Mouse (Mus musculus) lung, embryonic 16.5 days (tissue): ENCODE data around the gene Wfdc12. TPM values are rescaled to one million over a fixed set of nuclear protein-coding genes. Genes with fewer than 3 reads are reported as not detected.
A peak's percentile ranks its signal among the peaks of the same experiment; 100 is the strongest.

Experiments
- ATAC-seq: fragments of 200-750 bp; cut with Nextera tagmentation; 2 replicates; pipeline ENCODE4 v1.8.0; 2017; ENCODE audit warnings: low read depth, mild to moderate bottlenecking, moderate library complexity
- H3K27ac ChIP-seq: fragments of 300-500 bp; sonication (generic); 2 replicates; pipeline ENCODE4 v1.5.1; 2014; ENCODE audit warnings: mild to moderate bottlenecking, control low read depth, low read length
- H3K27me3 ChIP-seq: fragments of 300-500 bp; sonication (generic); 2 replicates; pipeline ENCODE4 v1.6.1; 2014; ENCODE audit warnings: low read depth, low read length, mixed read lengths; ENCODE audit not compliant: control insufficient read depth, insufficient read depth
- H3K36me3 ChIP-seq: fragments of 300-500 bp; sonication (generic); 2 replicates; pipeline ENCODE4 v1.6.1; 2014; ENCODE audit warnings: low read length; ENCODE audit not compliant: control insufficient read depth, insufficient read depth
- H3K4me1 ChIP-seq: fragments of 300-500 bp; sonication (generic); replicated peaks from 2 replicates; pipeline ENCODE4 v1.6.1; 2014; ENCODE audit warnings: low read length, mixed read lengths; ENCODE audit not compliant: control insufficient read depth, insufficient read depth
- H3K4me2 ChIP-seq: fragments of 300-500 bp; sonication (generic); 2 replicates; pipeline ENCODE4 v1.6.1; 2014; ENCODE audit warnings: low read depth, low read length, control low read depth
- H3K4me3 ChIP-seq: fragments of 300-500 bp; sonication (generic); 2 replicates; pipeline ENCODE4 v1.5.1; 2014; ENCODE audit warnings: mild to moderate bottlenecking, low read length, control low read depth
- H3K9ac ChIP-seq: fragments of 300-500 bp; sonication (generic); 2 replicates; pipeline ENCODE4 v1.6.1; 2014; ENCODE audit warnings: low read length, control low read depth
- H3K9me3 ChIP-seq: fragments of 300-500 bp; sonication (generic); 2 replicates; pipeline ENCODE4 v1.6.1; 2016; ENCODE audit warnings: low read length; ENCODE audit not compliant: control insufficient read depth
- WGBS: fragments of 180-500 bp; shearing (Covaris S2); extraction: QIAGEN DNeasy Blood & Tissue Kit; methylation state at CpG from one replicate; pipeline ENCODE4 v1.1.7; 2014; 5-methylcytosine and 5-hydroxymethylcytosine counted together
- polyA plus RNA-seq: library from polyadenylated mRNA; unstranded; fragments of >200 nt; fragmentation: Nextera tagmentation; extraction: Ambion mirVana; gene quantifications from 2 replicates; pipeline ENCODE4 v1.2.1, GENCODE M21; 2015

Wfdc12 gene
- polyA plus RNA-seq, 1 experiment from 2014 or later = 0.34 TPM

- H3K4me2 ChIP-seq = no peak within 1 kb of the TSS
- H3K27me3 ChIP-seq = no peaks in the 10 kb centered on the region
- H3K36me3 ChIP-seq = no peaks in the 10 kb centered on the region
- H3K9ac ChIP-seq = no peak within 1 kb of the TSS
- H3K9me3 ChIP-seq = no peaks in the 10 kb centered on the region
- no peaks in the 10 kb centered on the region for H3K4me1 ChIP-seq
- no peak for ATAC-seq
- H3K4me3 ChIP-seq = no peak within 1 kb of the TSS
- no peak within 1 kb of the TSS for H3K27ac ChIP-seq
- WGBS = 66% methylated on average over 7 of the region's 7 CpGs
Measured at GRCm38 (mm10) chr2:164182692-164183255, 7.6 kb downstream of the Wfdc12 start, which contains the start of gene Wfdc5. Wfdc5 (minus strand) TSS chr2:164182742.

GRCm38 (mm10) chr2:164180770-164181169, 9.6 kb downstream of the Wfdc12 start:
- Histone ChIP-seq H3K9me3 (no peaks in the 10 kb centered on the region), H3K4me1 (no peaks in the 10 kb centered on the region), H3K36me3 (no peaks in the 10 kb centered on the region), H3K4me3 (no peak overlapping the region), H3K27ac (no peak overlapping the region), H3K27me3 (no peaks in the 10 kb centered on the region), H3K9ac (no peak overlapping the region), H3K4me2 (no peak overlapping the region)
- 49% methylated on average over 4 of the region's 4 CpGs for WGBS
- ATAC-seq = peak; percentile 29; the same call in 1 of the 2 replicates

GRCm38 (mm10) chr2:164180124-164180523, 10.3 kb downstream of the Wfdc12 start:
- ATAC-seq = no peak
- no peaks in the 10 kb centered on the region for H3K4me1 ChIP-seq
- H3K4me2 ChIP-seq = no peak overlapping the region
- WGBS = 37% methylated on average over 3 of the region's 3 CpGs
- no peaks in the 10 kb centered on the region for H3K36me3 ChIP-seq
- H3K27ac ChIP-seq = no peak overlapping the region
- H3K9me3 ChIP-seq = no peaks in the 10 kb centered on the region
- H3K27me3 ChIP-seq = no peaks in the 10 kb centered on the region
- H3K4me3 ChIP-seq = no peak overlapping the region
- no peak overlapping the region for H3K9ac ChIP-seq

GRCm38 (mm10) chr2:164177831-164178230, 12.6 kb downstream of the Wfdc12 start:
- ATAC-seq = no peak
- Histone ChIP-seq H3K4me2 (no peak overlapping the region), H3K9me3 (no peaks in the 10 kb centered on the region), H3K4me1 (no peaks in the 10 kb centered on the region; the same call in 1 of the 2 replicates), H3K36me3 (no peaks in the 10 kb centered on the region), H3K27ac (no peak overlapping the region), H3K27me3 (no peaks in the 10 kb centered on the region), H3K9ac (no peak overlapping the region), H3K4me3 (no peak overlapping the region)
- WGBS = 70% methylated on average over 5 of the region's 5 CpGs

DNA sequence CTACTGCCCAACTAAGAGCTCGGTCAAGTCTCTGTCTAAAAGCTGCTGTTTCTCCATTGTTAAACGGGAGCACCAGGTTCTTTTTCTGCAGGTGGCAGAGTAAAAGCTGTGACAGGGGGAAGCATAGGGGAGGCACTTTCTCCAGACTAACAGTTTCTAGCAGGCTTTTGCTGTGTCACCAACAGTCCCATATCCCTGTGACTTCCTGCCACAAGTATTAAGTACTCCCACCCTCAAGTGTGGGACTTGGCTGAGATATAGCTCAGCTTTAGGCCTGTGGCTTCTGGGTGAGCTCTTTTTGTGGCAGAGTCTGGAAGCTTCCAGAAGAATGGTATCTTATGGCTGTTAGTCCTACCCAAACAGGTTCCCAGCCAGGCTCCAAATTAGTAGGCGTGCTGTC, 14.6 kb downstream of the Wfdc12 start:
- Histone ChIP-seq H3K36me3 (no peaks in the 10 kb centered on the region), H3K4me3 (no peak overlapping the region), H3K9me3 (no peaks in the 10 kb centered on the region), H3K4me2 (no peak overlapping the region), H3K9ac (no peak overlapping the region), H3K27me3 (peaks cover 11% of the 10 kb centered on the region), H3K27ac (no peak overlapping the region), H3K4me1 (peaks cover 3% of the 10 kb centered on the region)
- ATAC-seq = no peak
- WGBS = 68% methylated on average over 3 of the region's 3 CpGs

DNA sequence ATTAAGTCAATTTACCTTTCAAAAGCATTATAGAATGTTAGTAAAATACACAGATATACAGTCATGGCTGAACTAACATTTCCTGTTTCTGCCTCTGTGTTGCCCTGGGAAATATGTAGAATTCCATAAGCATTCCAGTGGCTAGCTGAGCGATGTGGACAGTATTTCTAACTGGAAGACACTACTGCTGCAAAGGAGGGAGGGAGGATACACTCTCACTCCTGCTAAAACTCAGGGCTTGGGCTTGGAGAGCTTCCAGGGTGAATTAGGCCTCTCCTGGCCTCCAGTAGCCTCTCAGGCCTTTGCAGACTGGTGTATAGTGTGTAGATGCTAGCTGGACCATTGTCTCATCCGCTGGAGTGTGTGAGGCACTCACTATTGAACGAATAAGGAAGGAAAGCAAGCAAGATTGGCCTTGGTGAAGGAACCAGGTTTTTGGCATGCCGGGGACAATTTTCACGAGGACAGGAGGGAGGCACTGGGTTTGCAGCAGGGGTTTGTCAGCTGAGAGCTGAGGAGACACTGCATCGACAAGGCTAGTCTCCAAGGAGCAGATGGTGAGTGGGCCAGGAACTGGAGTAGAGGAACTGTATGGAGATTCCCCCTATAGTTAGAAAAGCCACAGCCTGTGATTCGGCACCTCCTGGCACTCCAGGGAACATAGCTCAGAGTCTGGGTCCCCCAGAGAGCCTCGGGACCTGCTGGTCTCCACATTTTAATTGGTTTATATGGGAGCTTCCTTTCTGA, 15.6 kb downstream of the Wfdc12 start:
- H3K4me3 ChIP-seq = no peak overlapping the region
- peaks cover 5% of the 10 kb centered on the region for H3K4me1 ChIP-seq
- 63% methylated on average over 8 of the region's 8 CpGs for WGBS
- peaks cover 21% of the 10 kb centered on the region for H3K27me3 ChIP-seq
- no peak overlapping the region for H3K9ac ChIP-seq
- H3K27ac ChIP-seq = no peak overlapping the region
- no peak for ATAC-seq
- H3K9me3 ChIP-seq = no peaks in the 10 kb centered on the region
- no peaks in the 10 kb centered on the region for H3K36me3 ChIP-seq
- no peak overlapping the region for H3K4me2 ChIP-seq

DNA sequence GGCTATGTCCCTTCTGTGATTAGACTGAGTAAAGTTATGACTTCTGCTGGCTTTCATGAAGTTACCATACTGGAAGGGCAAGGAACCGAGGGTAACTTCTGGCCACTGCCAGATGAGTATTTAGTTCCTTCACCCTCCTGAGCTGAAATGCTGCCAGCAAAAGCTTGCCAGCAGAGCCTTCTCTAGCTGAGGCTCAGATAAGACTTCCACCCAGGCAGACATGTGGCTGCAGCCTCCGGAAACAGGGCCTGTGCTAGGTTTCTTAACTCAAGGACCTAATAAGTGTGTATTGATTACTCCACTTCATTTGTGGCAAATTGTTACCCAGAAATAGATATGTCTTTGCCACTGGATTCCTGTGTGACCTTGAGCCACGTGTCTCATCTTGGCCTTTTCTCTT, 17.0 kb downstream of the Wfdc12 start:
- no peak for ATAC-seq
- H3K4me3 ChIP-seq = no peak overlapping the region
- H3K4me2 ChIP-seq = no peak overlapping the region
- no peaks in the 10 kb centered on the region for H3K36me3 ChIP-seq
- peaks cover 7% of the 10 kb centered on the region for H3K4me1 ChIP-seq
- WGBS = 48% methylated on average over 3 of the region's 3 CpGs
- no peak overlapping the region for H3K27ac ChIP-seq
- no peaks in the 10 kb centered on the region for H3K9me3 ChIP-seq
- H3K27me3 ChIP-seq = peaks cover 35% of the 10 kb centered on the region
- H3K9ac ChIP-seq = no peak overlapping the region

- no peak within 1 kb of the TSS for H3K27ac ChIP-seq
- H3K9ac ChIP-seq = no peak within 1 kb of the TSS
- WGBS = under 1% methylated on average over 24 of the region's 29 CpGs
- H3K9me3 ChIP-seq = no peaks in the 10 kb centered on the region
- peak within 1 kb of the TSS; percentile 22 for H3K4me3 ChIP-seq
- peaks cover 12% of the 10 kb centered on the region for H3K4me1 ChIP-seq
- ATAC-seq = no peak
- H3K36me3 ChIP-seq = no peaks in the 10 kb centered on the region
- peaks cover 59% of the 10 kb centered on the region for H3K27me3 ChIP-seq
- H3K4me2 ChIP-seq = peak within 1 kb of the TSS; percentile 33
Measured at GRCm38 (mm10) chr2:164170902-164171301, 19.5 kb downstream of the Wfdc12 start, which contains the start of gene Kcns1. Kcns1 (minus strand) TSS chr2:164171113.

GRCm38 (mm10) chr2:164170326-164170725, 20.1 kb downstream of the Wfdc12 start:
- peaks cover 59% of the 10 kb centered on the region for H3K27me3 ChIP-seq

More at GRCm38 (mm10) chr2:164170326-164170725, 20.1 kb downstream of the Wfdc12 start:
- no peaks in the 10 kb centered on the region for H3K36me3 ChIP-seq
- no peak overlapping the region for H3K4me3 ChIP-seq
- H3K4me1 ChIP-seq = peaks cover 12% of the 10 kb centered on the region
- WGBS = 4% methylated on average over 11 of the region's 11 CpGs
- no peak overlapping the region for H3K27ac ChIP-seq
- no peak for ATAC-seq
- no peak overlapping the region for H3K4me2 ChIP-seq
- H3K9ac ChIP-seq = no peak overlapping the region
- H3K9me3 ChIP-seq = no peaks in the 10 kb centered on the region
